Mouse (Mus musculus) midbrain, embryonic 15.5 days (tissue): ENCODE results near the gene Ndufa12. TPM values are rescaled to one million over a fixed set of nuclear protein-coding genes. Genes with fewer than 3 reads are reported as not detected.

ENCODE experiments used
- ATAC-seq: fragments of 200-750 bp; cut with Nextera tagmentation; replicated peaks from 2 replicates; pipeline ENCODE4 v1.8.0; 2017; ENCODE audit warnings: moderate TSS enrichment
- H3K27ac ChIP-seq: fragments of 300-500 bp; sonication (generic); 2 replicates; pipeline ENCODE4 v1.5.1; 2015; ENCODE audit warnings: mild to moderate bottlenecking, inconsistent platforms
- H3K27me3 ChIP-seq: fragments of 300-500 bp; sonication (generic); replicated peaks from 2 replicates; pipeline ENCODE4 v1.6.1; 2015; ENCODE audit warnings: inconsistent platforms
- H3K36me3 ChIP-seq: fragments of 300-500 bp; sonication (generic); replicated peaks from 2 replicates; pipeline ENCODE4 v1.6.1; 2015; ENCODE audit warnings: inconsistent platforms
- H3K4me1 ChIP-seq: fragments of 300-500 bp; sonication (generic); 2 replicates; pipeline ENCODE4 v1.6.1; 2015; ENCODE audit warnings: inconsistent platforms
- H3K4me2 ChIP-seq: fragments of 300-500 bp; sonication (generic); 2 replicates; pipeline ENCODE4 v1.6.1; 2015; ENCODE audit warnings: inconsistent platforms, mild to moderate bottlenecking, moderate library complexity
- H3K4me3 ChIP-seq: fragments of 300-500 bp; sonication (generic); 2 replicates; pipeline ENCODE4 v1.5.1; 2015; ENCODE audit warnings: mild to moderate bottlenecking, inconsistent platforms
- H3K9ac ChIP-seq: fragments of 300-500 bp; sonication (generic); 2 replicates; pipeline ENCODE4 v1.6.1; 2015; ENCODE audit warnings: mild to moderate bottlenecking, inconsistent platforms
- H3K9me3 ChIP-seq: fragments of 300-500 bp; sonication (generic); 2 replicates; pipeline ENCODE4 v1.6.1; 2016; ENCODE audit warnings: inconsistent platforms
- WGBS: fragments of 180-500 bp; shearing (Covaris S2); methylation state at CpG from one replicate; pipeline ENCODE4 v1.1.7; 2015; ENCODE audit warnings: mixed read lengths; 5-methylcytosine and 5-hydroxymethylcytosine counted together
- polyA plus RNA-seq: library from polyadenylated mRNA; unstranded; fragments of >200 nt; fragmentation: Nextera tagmentation; extraction: Ambion mirVana; gene quantifications from 2 replicates; pipeline ENCODE4 v1.2.1, GENCODE M21; 2015

Ndufa12 gene
- 289 and 304 TPM in 2 replicates for polyA plus RNA-seq

DNA sequence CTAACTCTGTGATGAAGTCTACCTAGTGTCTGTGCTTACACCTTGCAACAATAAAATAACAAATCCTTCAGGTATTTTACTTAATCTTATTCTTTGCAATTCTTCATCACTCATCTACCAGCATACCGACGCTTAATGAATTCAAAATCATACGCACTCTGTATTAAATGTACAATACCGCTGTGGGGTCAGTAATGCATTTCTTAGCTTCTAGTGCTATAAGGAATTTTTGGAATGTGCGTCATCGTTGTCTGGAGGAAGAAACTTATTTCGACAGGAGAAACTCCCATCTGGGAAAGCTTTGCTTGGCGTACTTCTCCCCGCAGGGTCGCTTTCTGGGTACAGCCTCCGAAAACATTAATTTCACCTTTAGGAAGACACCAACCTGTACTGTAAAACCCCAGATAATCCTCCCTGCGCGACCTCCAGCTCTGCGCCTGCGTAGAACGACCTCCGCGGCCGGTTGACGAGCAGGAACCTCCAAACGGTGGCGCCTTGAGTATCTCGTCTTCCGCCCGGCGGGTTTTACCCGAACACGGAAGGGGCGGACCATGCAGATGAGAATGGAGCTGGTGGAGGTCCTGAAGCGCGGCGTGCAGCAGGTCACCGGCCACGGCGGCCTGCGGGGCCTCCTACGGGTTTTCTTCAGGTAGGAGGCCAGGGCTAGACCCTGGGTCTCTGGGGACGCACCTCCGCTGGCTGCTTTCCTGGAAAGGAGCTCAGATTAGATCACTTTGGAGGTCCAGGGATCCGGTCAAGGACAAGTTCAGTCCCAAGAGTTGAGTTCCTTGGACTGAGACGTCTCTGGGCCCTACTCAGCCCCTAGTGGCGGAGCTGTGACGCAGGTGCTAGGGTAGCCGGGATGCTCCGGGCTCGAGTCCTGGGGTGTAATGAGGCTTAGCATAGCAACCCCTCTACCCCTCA lies at the start of gene Ndufa12:
Gene Ndufa12, plus strand, starts transcription at position 239 of the 924 bp plus-strand sequence.
- under 1% methylated on average over 46 of the region's 46 CpGs for WGBS

DNA sequence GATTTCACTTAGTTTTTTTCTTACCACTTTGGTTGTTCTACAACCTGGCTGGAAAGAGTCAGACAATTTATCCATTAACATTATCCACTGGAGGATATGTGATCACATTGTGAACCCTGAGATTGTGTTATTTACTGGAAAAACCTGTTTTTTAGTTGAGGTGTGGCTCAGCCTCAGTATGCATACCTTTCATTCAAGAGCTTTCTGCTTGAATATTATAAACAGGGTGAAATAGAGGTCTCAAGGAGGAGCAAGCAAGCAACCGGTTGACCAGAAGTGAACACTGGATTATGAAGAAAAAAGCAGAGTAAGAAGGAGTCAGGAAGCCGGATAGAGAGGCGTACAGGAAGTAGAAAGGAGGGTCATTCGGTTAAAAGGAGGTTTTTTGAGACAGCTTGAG lies 47.0 kb upstream of the Ndufa12 start:
- 85% methylated on average over 4 of the region's 4 CpGs for WGBS
- no peak overlapping the region for H3K9ac ChIP-seq
- H3K27ac ChIP-seq: no peak overlapping the region
- H3K4me2 ChIP-seq: no peak overlapping the region
- no peaks in the 10 kb centered on the region for H3K36me3 ChIP-seq
- no peaks in the 10 kb centered on the region for H3K9me3 ChIP-seq
- H3K4me1 ChIP-seq: peaks cover 16% of the 10 kb centered on the region
- no peak overlapping the region for H3K4me3 ChIP-seq
- no peaks in the 10 kb centered on the region for H3K27me3 ChIP-seq
- no peak for ATAC-seq

More for the DNA sequence above, at the start of gene Ndufa12:
- Histone ChIP-seq H3K4me1 (peaks cover 24% of the 10 kb centered on the region), H3K4me3 (peak within 1 kb of the TSS; percentile 67), H3K36me3 (peaks cover 5% of the 10 kb centered on the region; the same call in 1 of the 2 replicates), H3K27me3 (no peaks in the 10 kb centered on the region), H3K9ac (peak within 1 kb of the TSS; percentile 81), H3K9me3 (no peaks in the 10 kb centered on the region), H3K27ac (peak within 1 kb of the TSS; percentile 79), H3K4me2 (peak within 1 kb of the TSS; percentile 83)
- ATAC-seq: peak; percentile 95

DNA sequence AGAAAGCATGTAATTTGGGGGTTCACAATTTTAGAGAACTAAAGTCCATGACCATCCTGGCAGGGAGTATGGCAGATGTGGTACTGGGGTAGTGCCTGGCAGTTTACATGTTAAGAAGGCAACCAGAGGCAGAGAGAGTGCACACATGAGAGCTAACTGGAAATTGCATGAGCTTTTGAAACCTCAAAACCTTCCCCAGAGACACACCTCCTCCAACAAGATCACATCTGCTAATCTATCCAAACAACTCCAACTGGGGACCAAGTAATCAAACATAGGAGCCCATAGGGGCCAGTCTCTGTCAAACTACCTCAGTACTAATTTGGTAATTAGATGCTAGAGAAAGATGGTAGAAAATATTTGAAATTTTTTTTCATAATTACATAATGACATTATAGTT lies 44.7 kb upstream of the Ndufa12 start:
- no peaks in the 10 kb centered on the region for H3K27me3 ChIP-seq
- no peak overlapping the region for H3K9ac ChIP-seq
- H3K27ac ChIP-seq: no peak overlapping the region
- H3K9me3 ChIP-seq: no peaks in the 10 kb centered on the region
- no peaks in the 10 kb centered on the region for H3K36me3 ChIP-seq
- peaks cover 12% of the 10 kb centered on the region for H3K4me1 ChIP-seq
- ATAC-seq: no peak
- no peak overlapping the region for H3K4me2 ChIP-seq
- no peak overlapping the region for H3K4me3 ChIP-seq

DNA sequence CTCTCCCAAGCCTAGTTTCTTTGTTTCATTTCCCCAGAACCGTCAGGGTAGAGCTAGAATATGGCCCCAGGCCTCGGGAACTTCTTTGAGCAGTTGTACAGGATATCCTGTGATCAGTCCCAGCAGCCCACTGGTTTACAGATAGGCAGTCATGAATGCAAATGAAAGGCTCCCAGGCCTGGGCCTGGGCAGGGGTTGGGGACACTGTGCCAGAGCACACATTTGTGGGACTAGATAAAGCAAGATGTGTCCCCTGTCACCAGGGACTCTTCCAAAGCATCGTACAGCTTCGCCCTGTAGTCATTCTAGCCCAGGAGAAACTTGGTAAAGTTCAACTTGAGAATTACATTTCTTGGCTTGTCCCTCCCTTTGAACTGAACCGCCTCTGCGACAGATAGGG lies 39.6 kb upstream of the Ndufa12 start:
- H3K27me3 ChIP-seq: no peaks in the 10 kb centered on the region
- 90% methylated on average over 6 of the region's 6 CpGs for WGBS
- H3K36me3 ChIP-seq: peaks cover 16% of the 10 kb centered on the region; the same call in 1 of the 2 replicates
- no peak overlapping the region for H3K4me3 ChIP-seq
- no peak overlapping the region for H3K27ac ChIP-seq
- ATAC-seq: no peak
- H3K4me2 ChIP-seq: no peak overlapping the region
- no peaks in the 10 kb centered on the region for H3K9me3 ChIP-seq
- H3K4me1 ChIP-seq: no peaks in the 10 kb centered on the region
- H3K9ac ChIP-seq: no peak overlapping the region

DNA sequence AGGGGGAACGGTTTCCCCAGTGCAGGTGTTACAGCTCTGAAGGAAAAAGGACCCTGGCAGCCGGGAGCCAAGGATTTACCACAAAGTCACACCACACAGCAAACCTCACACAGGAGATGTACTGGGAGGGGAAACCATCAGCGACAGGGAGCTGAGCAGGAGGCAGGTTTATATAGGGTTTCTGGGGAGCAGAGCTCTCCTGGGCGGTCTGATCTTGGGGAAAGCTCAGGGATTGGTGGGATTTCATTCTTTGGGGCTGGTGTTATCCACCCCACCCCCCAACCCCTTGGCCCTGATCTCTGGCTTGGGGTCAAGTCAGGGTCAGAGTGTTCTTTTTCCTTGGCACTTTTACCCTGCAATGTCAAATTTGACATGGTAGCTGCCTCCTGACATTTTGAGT lies 39.1 kb upstream of the Ndufa12 start:
- Histone ChIP-seq H3K36me3 (peaks cover 20% of the 10 kb centered on the region; the same call in 1 of the 2 replicates), H3K4me1 (no peaks in the 10 kb centered on the region), H3K9ac (no peak overlapping the region)

DNA sequence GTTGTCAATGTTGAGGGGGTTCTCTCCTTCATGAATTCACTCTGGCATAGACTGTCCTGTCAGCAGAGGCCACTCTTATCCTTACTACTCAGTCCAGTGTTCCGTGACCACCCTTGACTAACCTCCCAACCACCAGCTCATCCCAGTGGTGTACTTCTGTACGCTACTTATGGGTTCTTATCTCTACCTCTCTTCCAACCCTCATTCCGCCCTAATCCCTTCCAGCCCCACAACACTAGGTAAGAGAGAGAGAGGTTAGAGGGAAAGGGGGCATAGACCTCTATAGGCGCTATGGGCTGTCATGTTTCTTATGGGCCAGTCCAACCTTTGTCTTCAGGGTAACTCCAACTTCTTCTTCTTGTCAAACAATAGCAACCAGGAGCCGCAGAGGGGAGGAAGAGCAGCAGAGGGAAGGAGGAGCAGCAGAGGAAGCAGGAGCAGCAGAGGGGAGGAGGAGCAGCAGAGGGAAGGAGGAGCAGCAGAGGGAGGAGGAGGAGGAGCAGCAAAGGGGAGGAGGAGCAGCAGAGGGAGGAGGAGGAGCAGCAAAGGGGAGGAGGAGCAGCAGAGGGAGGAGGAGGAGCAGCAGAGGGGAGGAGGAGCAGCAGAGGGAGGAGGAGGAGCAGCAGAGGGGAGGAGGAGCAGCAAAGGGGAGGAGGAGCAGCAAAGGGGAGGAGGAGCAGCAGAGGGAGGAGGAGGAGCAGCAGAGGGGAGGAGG lies 37.3 kb upstream of the Ndufa12 start:
- no peak for ATAC-seq
- Histone ChIP-seq H3K27ac (no peak overlapping the region), H3K9ac (no peak overlapping the region), H3K36me3 (peaks cover 29% of the 10 kb centered on the region; the same call in 1 of the 2 replicates), H3K4me1 (no peaks in the 10 kb centered on the region), H3K27me3 (no peaks in the 10 kb centered on the region), H3K4me2 (no peak overlapping the region), H3K9me3 (no peaks in the 10 kb centered on the region), H3K4me3 (no peak overlapping the region)
- 94% methylated on average over 5 of the region's 5 CpGs for WGBS

More for the DNA sequence above, 39.1 kb upstream of the Ndufa12 start:
- Histone ChIP-seq H3K4me2 (no peak overlapping the region), H3K27ac (no peak overlapping the region), H3K4me3 (no peak overlapping the region), H3K9me3 (no peaks in the 10 kb centered on the region), H3K27me3 (no peaks in the 10 kb centered on the region)
- 91% methylated on average over 4 of the region's 4 CpGs for WGBS
- no peak for ATAC-seq

DNA sequence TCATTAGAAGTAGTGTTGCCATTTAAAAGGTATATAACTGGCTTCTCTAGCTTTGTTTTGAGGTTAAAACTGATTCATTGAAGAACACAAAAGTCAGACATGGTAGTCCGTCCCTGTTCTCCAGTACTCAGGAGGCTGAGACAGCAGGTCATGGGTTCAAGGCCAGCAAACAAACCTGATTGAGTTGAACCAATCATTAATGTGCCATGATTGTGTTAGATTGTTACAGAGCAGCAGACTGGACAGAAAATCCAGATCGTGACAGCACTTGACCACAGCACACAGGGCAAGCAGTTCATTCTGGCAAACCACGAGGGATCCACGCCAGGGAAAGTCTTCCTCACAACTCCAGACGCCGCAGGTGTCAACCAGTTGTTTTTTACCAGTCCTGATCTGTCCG lies 36.5 kb upstream of the Ndufa12 start:
- no peaks in the 10 kb centered on the region for H3K4me1 ChIP-seq
- H3K4me3 ChIP-seq: no peak overlapping the region
- WGBS: 94% methylated on average over 7 of the region's 7 CpGs
- ATAC-seq: no peak
- H3K36me3 ChIP-seq: peaks cover 33% of the 10 kb centered on the region; the same call in 1 of the 2 replicates
- no peaks in the 10 kb centered on the region for H3K27me3 ChIP-seq
- H3K9ac ChIP-seq: no peak overlapping the region
- H3K27ac ChIP-seq: no peak overlapping the region
- no peaks in the 10 kb centered on the region for H3K9me3 ChIP-seq
- H3K4me2 ChIP-seq: no peak overlapping the region

DNA sequence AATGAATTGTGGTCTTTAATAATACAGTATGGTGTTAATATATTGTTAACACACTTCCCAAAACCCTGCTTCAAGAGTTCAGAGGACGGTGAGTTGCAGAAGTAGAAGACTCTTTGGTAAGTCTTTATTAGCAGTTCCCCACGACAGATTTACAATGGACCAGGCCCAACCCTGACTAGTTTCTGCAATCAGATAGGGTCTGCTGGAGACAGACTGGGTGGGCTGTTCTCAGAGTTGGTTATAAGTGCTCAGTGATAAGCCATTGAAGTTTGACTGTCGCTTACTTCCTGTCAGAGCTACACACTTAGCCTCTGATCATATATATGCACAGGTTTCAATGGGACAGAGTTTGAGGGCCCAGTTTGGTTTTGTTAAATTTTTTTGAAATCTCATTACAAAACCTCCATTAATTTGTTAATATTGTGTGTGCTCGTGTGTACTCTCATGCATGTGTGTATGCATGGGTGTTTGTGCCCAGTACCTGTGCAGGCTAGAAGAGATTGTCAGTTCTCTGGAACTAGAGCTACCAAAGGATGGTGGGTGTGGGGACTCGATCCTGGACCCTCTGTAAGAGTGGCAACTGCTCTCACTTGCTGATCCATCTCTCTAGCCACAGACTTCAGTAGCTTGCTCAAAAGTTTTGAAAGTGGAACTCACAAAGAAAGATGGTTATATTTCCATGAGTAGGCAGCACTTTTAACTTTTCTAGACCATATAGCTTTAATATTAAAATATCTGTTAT lies 34.2 kb upstream of the Ndufa12 start:
- peaks cover 44% of the 10 kb centered on the region; the same call in 1 of the 2 replicates for H3K36me3 ChIP-seq

DNA sequence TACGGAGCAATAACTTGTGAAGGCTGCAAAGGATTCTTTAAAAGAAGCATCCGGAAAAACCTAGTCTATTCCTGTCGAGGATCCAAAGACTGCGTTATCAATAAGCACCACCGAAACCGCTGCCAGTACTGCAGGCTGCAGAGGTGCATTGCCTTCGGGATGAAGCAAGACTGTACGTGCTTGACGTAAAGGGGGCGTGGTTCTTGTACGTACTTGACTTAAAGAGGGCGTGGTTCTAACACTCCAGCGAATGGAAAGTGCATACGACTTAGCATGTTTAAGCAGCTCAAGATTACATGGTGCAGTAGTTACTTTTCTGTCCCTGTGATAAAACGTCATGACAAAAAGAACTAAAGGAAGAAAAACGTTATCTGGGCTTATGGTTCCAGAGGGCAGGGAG lies 33.1 kb upstream of the Ndufa12 start:
- WGBS: 92% methylated on average over 16 of the region's 16 CpGs
- H3K4me3 ChIP-seq: no peak overlapping the region
- no peak overlapping the region for H3K27ac ChIP-seq
- peaks cover 48% of the 10 kb centered on the region for H3K36me3 ChIP-seq
- H3K27me3 ChIP-seq: no peaks in the 10 kb centered on the region
- H3K9me3 ChIP-seq: no peaks in the 10 kb centered on the region
- no peaks in the 10 kb centered on the region for H3K4me1 ChIP-seq
- H3K4me2 ChIP-seq: no peak overlapping the region
- no peak overlapping the region for H3K9ac ChIP-seq
- no peak for ATAC-seq

More for the DNA sequence above, 34.2 kb upstream of the Ndufa12 start:
- Histone ChIP-seq H3K27ac (no peak overlapping the region), H3K4me3 (no peak overlapping the region), H3K4me2 (no peak overlapping the region), H3K9ac (no peak overlapping the region), H3K4me1 (no peaks in the 10 kb centered on the region), H3K27me3 (no peaks in the 10 kb centered on the region), H3K9me3 (no peaks in the 10 kb centered on the region)
- WGBS: 83% methylated on average over 5 of the region's 5 CpGs
- no peak for ATAC-seq

DNA sequence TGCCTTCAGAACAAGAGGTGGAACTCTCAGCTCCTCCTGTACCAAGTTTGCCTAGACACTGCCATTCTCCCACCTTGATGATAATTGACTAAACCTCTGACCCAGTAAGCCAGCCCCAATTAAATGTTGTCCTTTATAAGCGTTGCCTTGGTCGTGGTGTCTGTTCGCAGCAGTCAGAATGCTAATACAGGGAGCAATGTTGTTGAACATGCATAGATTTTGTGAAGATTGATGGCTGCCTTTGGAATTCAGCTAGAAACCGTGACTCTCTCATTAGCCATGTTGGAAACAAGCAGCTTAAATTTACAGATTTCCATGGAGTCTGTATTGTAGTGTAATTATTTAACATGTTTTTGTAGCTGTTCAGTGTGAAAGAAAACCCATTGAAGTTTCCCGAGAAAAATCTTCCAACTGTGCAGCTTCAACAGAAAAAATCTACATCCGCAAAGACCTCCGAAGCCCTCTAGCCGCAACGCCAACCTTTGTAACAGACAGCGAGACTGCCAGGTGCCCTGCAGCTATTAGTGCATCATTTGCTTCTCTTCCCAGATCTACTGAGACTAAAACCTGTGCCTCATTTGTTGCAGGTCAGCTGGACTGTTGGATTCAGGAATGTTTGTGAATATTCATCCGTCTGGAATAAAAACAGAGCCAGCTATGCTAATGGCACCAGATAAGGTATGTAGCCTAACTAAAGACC lies 31.3 kb upstream of the Ndufa12 start:
- H3K4me3 ChIP-seq: no peak overlapping the region
- no peak for ATAC-seq
- H3K4me1 ChIP-seq: peaks cover 9% of the 10 kb centered on the region
- no peaks in the 10 kb centered on the region for H3K27me3 ChIP-seq
- no peaks in the 10 kb centered on the region for H3K9me3 ChIP-seq
- H3K27ac ChIP-seq: 0 out of 2 replicates have a peak overlapping the region, but pooled peaks have one; percentile 20
- H3K4me2 ChIP-seq: no peak overlapping the region
- 51% methylated on average over 11 of the region's 11 CpGs for WGBS
- H3K9ac ChIP-seq: no peak overlapping the region
- peaks cover 49% of the 10 kb centered on the region for H3K36me3 ChIP-seq

DNA sequence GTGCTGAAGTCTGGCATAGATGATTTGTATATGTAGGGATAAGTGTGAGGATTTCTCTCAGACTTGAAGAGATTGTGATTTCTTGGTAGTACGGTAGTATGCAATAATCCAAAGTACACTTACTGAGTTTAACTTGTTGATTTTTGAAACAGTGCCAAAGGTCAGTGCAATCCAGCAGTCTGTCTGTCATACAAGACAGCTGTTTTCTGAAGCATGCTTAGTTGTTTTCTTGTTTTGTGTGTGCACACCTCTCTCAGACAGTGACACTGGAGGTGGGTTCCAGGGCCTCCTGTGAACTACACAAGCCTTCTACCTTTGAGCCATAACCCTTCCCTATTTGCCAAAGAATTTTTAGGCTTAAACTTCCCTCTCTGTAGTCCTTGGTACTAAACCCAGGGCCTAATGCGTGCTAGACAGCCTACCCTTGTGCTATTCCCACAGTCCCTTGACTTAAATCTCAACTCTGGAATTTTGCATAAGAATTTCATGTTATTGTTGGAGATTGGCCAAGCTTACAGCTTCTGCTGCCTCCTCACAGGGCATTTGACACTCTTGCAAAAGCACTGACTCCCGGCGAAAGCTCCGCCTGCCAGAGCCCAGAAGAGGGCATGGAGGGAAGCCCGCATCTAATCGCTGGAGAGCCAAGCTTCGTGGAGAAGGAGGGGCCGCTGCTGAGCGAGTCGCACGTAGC lies 26.9 kb upstream of the Ndufa12 start:
- peaks cover 22% of the 10 kb centered on the region for H3K4me1 ChIP-seq
- peaks cover 45% of the 10 kb centered on the region for H3K36me3 ChIP-seq
- no peak; the same call in none of the 2 replicates for ATAC-seq
- no peaks in the 10 kb centered on the region for H3K9me3 ChIP-seq
- H3K27me3 ChIP-seq: no peaks in the 10 kb centered on the region
- H3K9ac ChIP-seq: no peak overlapping the region
- peak overlapping the region; percentile 12; the same call in 1 of the 2 replicates for H3K4me2 ChIP-seq
- H3K4me3 ChIP-seq: no peak overlapping the region
- no peak overlapping the region for H3K27ac ChIP-seq
- WGBS: 24% methylated on average over 12 of the region's 12 CpGs
